Mouse (Mus musculus) gastrocnemius, postnatal 25 days (tissue): ENCODE measurements around the gene Slc50a1. TPM values are rescaled to one million over a fixed set of nuclear protein-coding genes. Genes with fewer than 3 reads are reported as not detected.

Experiments
- DNase-seq: peaks from one replicate; pipeline ENCODE4 v3.0.0; 2022
- total RNA-seq, 2 experiments: library from RNA; stranded (reverse); gene quantifications; 1 replicate in 1 of 2; 2 replicates in 1 of 2; pipeline ENCODE4 v1.2.3; 2021

Slc50a1 gene
- total RNA-seq, 2 experiments from 2014 or later = 8.2 to 11.4 TPM

GRCm38 (mm10) chr3:89266439-89266893 is 3.9 kb downstream of the Slc50a1 start:
- peak; percentile 58 for DNase-seq

GRCm38 (mm10) chr3:89262417-89262816 is 8.0 kb downstream of the Slc50a1 start:
- no peak for DNase-seq

GRCm38 (mm10) chr3:89260211-89260610 is 10.2 kb downstream of the Slc50a1 start:
- DNase-seq = no peak

GRCm38 (mm10) chr3:89259076-89259475 is 11.3 kb downstream of the Slc50a1 start, which contains the start of gene Dpm3:
Dpm3 (plus strand) TSS chr3:89259358.
- no peak for DNase-seq

GRCm38 (mm10) chr3:89256177-89256576 is 14.2 kb downstream of the Slc50a1 start:
- no peak for DNase-seq

- no peak for DNase-seq
Observed at GRCm38 (mm10) chr3:89254994-89255393, 15.4 kb downstream of the Slc50a1 start.

GRCm38 (mm10) chr3:89251365-89251895 is 18.9 kb downstream of the Slc50a1 start:
- DNase-seq = peak; percentile 76

- DNase-seq = peak; percentile 58
Observed at GRCm38 (mm10) chr3:89250435-89251040, 19.8 kb downstream of the Slc50a1 start.

- no peak for DNase-seq
Observed at GRCm38 (mm10) chr3:89247466-89247865, 22.9 kb downstream of the Slc50a1 start.

- DNase-seq = peak; percentile 83
Observed at GRCm38 (mm10) chr3:89246261-89247100, 23.9 kb downstream of the Slc50a1 start, which contains the start of gene Trim46. Trim46 (minus strand) TSS chr3:89246309.

GRCm38 (mm10) chr3:89245688-89246171 is 24.6 kb downstream of the Slc50a1 start, which contains the start of gene Krtcap2:
Krtcap2 (plus strand) TSS chr3:89245966.
- no peak for DNase-seq

GRCm38 (mm10) chr3:89244982-89245687 is 25.2 kb downstream of the Slc50a1 start:
- DNase-seq = no peak

- no peak for DNase-seq
Observed at GRCm38 (mm10) chr3:89244158-89244981, 26.0 kb downstream of the Slc50a1 start.

- DNase-seq = no peak
Observed at GRCm38 (mm10) chr3:89243609-89244008, 26.8 kb downstream of the Slc50a1 start.

- no peak for DNase-seq
Observed at GRCm38 (mm10) chr3:89242331-89242895, 28.0 kb downstream of the Slc50a1 start.

GRCm38 (mm10) chr3:89238494-89238893 is 31.9 kb downstream of the Slc50a1 start:
- DNase-seq = no peak

- DNase-seq = no peak
Observed at GRCm38 (mm10) chr3:89237682-89238081, 32.7 kb downstream of the Slc50a1 start.

GRCm38 (mm10) chr3:89236516-89236915 is 33.9 kb downstream of the Slc50a1 start:
- no peak for DNase-seq

- DNase-seq = no peak
Observed at GRCm38 (mm10) chr3:89233562-89234110, 36.7 kb downstream of the Slc50a1 start.

- DNase-seq = no peak
Observed at GRCm38 (mm10) chr3:89232614-89233013, 37.8 kb downstream of the Slc50a1 start.
